Mouse (Mus musculus) layer of hippocampus, adult 8-10 months (tissue): Measurements from ENCODE around the gene Gtpbp3. TPM values are rescaled to one million over a fixed set of nuclear protein-coding genes. Genes with fewer than 3 reads are reported as not detected.

ENCODE experiments used
- DNase-seq, 2 experiments: peaks; one replicate each; pipeline ENCODE4 v3.0.0; 2022; ENCODE audit warnings: low spot score in 2 of 2
- total RNA-seq, 4 experiments: library from RNA; stranded (reverse); gene quantifications; 2 replicates each; pipeline ENCODE4 v1.2.4; 2022

The Gtpbp3 gene
- total RNA-seq, 4 experiments from 2014 or later = 28.8 to 42.3 (median 32.5) TPM

DNA sequence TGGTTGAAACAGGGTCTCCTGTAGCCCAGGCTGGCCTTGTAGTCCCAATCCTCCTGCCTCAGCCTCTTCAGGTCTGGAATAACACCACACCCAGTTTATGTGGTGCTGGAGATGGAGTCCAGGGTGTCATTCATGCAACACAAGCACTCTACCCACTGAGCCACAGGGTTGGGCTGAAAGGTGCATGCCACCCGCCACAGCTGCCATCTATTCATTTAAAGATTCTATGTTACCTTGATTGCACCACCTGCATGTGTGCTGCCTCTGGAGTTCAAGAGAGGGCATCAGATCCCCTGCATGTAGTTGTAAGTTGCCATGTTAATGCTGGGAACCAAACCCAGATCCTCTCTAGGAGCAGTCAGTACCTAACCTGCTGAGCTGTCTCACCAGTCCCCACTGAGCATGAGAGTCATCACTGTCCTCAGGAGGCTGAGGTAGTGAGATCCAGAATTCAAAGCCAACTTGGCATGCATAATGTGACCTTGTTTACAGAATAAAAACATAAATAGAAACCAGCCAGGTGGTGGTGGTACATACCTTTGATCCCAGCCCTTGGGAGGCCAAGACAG is 9.3 kb downstream of the Gtpbp3 start:
- no peak for DNase-seq

DNA sequence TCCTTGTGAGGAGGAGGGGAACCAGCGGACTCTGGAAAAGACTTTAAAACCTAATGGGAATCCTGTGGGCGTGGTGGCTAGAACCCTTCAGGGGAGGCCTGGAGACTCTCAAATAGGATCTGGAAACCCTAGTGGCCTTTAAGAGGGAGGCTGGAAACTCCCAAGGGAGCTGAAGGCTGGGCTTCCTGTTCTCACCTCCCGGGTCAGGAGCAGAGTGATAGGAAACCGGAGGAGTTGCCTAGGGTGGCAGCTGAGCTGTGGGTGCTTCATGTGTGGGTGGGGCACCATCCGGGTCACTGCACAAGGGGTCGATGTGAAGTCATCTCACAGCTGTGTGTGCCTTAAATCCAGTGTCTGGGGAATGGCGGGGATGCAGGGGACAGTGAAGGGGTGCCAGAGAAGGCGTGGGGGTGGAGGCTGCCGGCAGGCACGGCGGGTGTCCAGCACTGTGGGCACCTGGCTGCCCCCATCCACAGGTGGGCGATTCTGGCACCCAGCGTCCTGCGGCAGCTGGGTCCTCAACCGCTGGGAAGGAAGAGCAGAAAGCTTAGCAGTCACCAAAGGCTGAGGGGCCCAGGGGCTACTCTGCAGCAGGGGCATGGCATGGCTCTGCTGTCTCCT is 10.1 kb downstream of the Gtpbp3 start:
- DNase-seq = no peak

DNA sequence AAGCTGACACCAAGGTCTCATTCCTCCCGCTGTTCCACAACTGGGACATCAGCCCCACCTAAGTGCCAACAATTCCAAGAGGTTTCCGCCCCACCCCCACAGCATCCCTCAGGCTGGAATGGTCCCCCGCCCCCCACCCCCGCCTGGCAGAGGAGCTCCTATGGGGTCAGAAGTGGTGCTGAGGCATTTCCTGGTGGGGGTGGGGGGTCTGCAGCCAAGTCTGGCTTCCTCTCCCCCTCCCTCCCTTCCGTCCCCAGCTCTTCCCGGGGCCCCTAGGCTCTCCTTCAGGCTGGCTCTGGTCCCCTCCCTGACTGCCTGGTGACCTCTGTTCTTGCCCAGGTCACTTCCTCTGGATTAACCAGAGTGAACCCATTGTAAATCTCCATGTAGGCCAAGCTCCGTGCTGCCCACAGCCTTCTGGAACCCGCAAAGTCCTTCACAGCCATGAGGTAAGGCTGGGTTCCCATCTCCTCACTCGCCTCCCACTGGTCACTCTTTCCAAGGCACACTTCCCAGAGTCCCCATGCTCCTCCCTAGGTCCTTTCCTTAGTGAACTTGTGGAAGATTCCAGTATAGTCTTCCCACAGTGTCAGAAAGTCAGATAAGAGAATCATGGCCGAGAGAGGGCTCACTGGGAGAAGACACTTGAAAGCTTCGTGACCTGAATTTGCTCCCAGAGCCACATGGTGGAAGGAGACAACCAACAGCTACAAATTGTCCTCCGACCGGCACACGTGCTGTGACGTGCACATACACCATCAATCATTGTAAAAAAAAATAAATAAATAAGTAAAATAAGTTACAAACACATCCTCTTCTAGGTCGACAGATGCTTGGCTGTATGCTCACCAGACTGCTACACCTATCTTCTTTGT is 11.2 kb downstream of the Gtpbp3 start:
- no peak for DNase-seq

DNA sequence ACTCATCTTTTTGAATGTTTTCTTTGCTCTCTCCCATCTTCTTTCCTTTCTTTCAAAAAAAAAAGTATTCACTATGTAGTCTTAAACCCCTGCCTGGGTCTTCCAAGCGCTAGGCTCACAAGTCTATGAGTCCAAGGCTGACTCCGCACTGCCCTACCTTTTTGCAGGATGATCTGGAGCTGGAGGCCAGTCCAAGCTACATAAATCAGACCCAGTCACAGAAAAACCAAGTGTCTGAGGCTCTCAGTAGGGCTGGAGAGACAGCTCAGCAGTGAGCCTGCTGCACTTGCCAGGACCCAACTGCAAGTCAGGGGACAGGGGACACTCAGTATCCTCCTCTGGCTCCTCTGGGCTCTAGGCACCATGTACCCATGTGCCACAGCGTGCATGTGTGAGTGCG is 16.4 kb downstream of the Gtpbp3 start:
- no peak for DNase-seq

DNA sequence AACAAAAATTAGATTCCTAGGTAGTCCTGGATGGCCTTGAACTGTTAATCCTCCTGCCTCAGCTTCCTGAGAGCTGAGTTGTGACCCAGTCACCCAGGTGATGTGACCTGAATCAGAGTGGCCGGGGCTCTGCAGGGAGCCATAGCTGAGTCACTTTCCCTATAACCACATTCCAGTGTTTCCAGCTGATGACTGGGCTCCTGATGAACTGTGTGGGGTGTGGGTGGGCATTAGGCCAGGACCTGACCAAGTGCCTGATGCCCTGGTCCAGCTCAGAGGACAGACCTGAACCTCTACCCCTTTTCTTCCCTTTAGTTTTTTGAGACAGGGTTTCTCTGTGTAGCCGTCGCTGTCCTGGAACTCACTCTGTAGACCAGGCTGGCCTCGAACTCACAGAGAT is 17.4 kb downstream of the Gtpbp3 start:
- no peak for DNase-seq

DNA sequence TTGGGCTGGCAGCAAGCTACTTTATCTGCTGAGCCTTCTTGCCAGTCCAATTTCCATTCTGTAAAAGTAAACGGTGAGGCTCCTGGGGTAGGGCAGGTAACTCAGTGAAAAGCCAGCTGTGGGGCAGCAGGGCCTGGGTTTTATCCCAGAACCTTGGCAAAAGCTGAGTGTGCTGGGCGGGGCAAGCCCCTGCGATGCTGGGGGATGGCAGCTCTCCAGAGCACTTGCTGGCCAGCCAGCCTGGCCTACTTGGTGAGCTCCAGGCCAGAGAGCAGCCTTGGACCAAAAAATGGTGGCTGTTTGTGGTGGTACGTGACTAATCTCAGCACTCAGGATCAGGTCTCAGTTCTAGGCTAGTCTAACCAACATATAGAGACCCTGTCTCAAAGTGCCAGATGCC is 18.1 kb downstream of the Gtpbp3 start:
- DNase-seq = no peak

DNA sequence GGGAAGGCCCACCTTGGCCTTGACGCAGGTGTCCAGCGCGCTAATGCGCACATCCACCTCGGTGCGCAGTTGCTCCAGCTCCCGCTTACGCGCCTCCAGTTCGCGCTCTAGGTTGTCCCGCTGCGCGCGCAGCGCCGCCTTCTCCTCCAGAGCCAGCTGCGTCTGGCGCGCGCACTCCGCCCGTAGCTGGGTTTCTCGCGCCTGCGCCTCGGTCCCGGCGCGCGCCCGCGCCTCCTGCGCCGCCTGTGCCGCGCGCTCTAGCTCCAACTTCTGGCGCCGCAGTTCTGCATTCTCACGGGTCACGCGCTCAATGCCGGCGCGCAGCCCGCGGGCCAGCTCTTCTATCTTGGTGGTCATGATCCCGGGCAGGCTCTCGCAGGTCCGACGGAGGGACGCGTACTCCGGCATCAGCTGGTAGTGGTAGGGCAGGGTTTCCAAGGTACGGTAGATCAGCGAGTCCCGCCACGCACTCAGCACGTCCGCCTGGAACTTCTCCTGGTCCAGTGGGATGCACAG is 19.7 kb downstream of the Gtpbp3 start:
- peak; percentile 62 to 75 for DNase-seq

DNA sequence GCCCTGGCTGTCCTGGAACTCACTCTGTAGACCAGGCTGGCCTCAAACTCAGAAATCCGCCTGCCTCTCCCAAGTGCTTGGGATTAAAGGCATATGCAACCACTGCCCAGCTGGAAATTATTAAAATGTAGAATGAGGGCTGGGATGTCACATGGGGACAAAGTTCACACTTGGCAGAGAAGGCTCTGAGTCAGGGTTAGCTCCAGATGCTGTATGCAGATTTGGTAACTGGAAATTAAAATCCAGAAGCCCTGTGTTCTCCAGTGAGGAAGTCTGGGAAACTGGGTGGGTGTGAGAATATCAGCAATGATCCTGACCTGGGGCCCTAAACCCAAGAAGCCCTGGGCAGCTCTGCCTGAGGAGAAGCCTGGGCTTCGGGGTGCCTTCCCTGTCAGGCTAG is 21.4 kb downstream of the Gtpbp3 start:
- DNase-seq = no peak

DNA sequence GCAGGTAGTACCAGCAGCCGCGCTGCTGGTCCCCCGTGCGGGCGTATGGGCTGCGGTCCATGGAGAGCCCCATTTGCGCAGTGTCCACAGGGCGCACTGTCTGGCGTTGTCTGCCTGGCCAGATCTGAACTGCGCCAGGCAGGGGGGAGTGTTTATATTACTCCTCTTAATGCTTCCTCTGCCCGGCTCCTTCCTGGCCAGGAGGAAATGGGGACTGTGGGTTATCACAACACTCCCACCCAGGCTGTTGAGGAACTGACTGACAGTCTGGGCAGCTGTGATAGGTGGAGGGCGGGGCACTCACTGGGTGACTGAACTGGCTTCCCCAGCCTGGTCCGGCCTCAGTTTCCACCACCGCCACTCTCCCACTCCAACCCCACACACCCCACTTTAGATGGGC is 23.7 kb downstream of the Gtpbp3 start, which contains the start of gene Plvap:
Gene Plvap (minus strand): TSS at position 109 of the 400 bp plus-strand sequence.
- DNase-seq = no peak

DNA sequence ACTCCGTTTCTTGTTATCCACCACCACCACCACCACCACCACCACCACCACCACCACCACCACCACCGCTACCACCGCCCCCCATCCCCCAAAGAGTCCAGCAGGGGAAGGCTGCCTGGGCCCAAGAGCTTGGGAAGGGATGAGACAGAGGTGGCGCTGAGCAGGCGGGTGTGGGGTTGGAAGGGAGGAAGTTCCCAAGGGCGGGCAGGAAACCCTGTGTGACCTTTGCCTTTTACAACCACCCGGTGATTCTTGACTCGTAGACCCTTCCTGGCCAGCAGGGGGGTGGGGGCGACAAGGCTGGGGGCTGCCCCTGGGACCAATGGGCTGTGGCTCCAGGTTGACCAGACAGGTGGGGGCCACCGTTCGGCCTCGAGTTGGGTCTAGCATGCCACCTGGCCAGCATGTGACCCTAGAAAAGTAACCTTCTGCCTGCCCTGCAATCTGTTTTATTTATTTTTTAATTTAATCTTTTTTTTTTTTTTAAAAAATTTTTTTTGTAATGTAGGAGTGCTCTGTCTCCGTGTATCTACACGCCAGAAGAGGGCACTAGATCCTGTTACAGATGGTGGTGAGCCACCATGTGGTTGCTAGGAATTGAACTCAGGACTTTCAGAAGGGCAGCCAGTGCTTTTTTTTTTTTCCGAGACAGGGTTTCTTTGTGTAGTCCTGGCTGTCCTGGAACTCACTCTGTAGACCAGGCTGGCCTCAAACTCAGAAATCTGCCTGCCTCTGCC is 25.3 kb downstream of the Gtpbp3 start:
- DNase-seq = no peak

DNA sequence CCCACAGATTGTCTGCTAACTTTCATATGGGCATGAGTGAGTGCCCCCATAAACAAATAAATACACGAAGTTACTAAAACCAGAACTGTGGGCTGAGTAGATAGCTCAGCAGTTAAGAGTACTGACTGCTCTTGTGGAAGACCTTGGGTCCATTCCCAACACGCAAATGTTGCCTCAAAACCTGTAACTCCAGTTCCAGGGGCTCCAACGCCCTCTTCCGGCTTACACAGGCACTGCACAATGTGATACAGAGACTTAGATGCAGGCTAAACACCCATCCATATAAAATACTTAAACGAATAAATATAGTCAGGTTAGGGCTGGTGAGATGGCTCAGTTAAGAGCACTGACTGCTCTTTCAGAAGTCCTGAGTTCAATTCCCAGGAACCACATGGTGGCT is 27.1 kb downstream of the Gtpbp3 start:
- no peak for DNase-seq

DNA sequence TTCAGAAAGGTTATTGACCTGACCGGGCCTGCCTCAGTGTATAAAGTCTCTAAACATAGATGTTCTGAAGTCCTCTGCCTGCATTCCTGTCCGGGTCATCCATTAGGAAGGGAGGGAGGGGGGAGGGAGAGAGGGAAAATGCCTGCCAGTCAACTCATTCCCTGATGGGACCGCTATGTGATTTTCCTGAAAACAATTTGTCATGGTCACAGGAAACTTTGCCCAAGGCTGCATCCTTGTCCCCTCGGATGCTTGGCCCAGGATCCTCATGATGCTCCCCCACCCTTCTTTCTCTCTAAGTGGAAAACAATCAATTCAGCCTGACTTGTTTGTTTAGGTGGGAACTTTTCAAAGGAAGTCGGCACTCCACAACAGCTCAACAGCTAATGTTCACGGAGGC is 28.9 kb downstream of the Gtpbp3 start:
- no peak for DNase-seq

DNA sequence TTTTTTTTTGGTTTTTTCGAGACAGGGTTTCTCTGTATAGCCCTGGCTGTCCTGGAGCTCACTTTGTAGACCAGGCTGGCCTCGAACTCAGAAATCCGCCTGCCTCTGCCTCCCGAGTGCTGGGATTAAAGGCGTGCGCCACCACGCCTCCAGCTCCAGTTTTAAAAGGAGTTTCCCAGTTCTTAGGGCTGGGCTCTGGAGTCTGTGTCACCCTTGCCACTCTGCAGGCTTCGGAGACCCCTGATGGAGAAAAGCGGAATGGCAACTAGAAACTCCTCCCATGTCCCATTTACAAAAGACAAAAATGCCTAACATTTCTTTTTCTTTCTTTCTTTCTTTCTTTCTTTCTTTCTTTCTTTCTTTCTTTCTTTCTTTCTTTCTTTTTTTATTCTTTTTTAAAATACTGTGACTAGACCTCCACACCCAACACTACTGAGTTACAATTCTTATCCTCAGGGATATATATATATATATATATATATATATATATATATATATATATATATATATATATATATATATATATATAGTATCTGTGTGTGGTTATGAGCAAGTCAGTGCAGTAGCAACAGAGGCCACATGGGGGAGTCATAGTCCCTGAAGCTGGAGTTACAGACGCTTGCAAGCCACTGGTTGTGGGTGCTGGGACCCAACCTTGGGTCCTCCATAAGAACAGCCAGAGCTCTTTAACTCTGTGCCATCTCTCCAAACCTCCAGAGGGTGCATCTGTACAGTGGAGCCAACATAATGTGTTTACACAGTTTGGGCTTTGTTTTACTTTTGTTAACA is 31.3 kb downstream of the Gtpbp3 start:
- DNase-seq = peak in 1 of 2 experiments; percentile 40

DNA sequence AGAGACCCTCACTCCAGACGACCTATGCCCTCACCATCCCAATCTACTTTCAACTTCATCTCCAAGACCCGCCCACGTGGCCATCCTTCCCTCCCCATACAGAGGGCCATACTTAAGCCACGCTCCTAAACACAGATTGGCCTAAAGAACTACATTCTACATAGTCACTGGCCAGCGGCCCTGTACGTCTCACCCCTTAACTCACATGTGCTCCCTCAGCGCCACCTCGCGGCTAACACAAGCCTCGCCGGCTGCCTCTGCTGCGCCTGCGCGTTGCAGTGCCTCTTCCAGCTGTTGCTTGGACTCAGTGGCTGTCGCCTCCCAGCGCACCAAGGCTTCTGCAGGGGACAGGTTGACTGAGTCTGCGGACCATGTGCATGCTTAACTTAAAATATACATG is 33.7 kb downstream of the Gtpbp3 start:
- DNase-seq = peak; percentile 82 to 88

DNA sequence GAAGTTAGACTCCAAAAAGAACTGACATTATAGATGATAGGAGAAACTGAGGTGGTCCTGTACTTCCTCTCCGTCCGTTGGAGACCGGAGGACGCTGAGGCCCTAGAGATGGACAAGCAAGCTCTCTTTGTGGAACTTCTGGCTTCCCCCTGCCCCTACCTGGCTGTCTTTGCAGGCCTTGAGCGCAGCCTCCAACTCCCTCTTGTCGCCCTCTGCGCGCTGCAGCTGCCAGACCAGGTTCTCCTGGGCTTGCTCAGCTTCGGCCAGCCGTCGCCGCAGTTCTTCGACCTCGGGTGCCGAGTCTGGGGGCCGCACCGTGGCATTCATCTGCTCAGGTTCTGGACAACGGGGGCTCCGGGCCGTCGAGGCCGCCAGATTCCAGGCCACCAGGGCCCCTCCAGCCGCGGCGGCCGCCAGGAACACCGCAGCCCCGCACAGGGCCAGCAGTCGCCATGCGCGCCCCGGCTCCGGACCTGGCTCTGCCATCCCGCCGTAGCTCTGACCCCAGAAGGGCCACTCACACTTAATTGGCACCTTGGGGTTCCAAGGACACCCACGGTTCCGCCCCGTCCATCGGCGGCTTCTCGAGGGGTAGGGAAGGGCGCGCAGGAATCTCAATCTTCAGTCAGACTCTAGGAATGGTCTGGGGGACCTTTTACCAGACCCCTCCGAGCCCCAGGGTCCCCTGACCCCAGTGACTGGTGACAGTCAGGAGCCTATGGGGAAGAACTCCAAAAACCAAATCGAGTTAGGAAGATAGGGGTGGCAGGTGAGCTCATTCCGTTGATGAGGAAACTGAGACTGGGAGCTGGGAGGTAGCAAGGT is 37.5 kb downstream of the Gtpbp3 start, which contains the start of gene Ccdc194:
Gene Ccdc194 (minus strand): TSS at position 486 of the 825 bp plus-strand sequence.
- no peak for DNase-seq

DNA sequence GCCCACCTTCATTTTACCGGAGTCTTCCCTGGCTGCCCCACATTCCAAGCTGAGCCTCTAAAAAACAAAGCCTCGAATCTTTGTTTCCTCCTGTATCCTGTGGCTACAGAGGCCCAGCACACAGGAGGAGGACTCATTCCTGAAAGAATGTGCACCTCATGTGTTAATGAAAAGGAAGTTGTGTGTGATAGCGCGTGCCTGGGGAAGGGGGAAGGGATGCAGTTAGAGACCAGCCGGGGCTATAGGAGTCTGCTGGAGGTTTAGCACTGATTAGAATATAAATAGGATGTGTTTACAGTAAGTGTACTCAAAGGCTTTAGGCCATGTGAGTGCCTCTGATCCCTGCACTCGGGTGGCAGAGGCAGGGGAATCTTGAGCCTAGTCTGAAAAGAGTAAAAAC is 38.4 kb downstream of the Gtpbp3 start:
- no peak for DNase-seq

DNA sequence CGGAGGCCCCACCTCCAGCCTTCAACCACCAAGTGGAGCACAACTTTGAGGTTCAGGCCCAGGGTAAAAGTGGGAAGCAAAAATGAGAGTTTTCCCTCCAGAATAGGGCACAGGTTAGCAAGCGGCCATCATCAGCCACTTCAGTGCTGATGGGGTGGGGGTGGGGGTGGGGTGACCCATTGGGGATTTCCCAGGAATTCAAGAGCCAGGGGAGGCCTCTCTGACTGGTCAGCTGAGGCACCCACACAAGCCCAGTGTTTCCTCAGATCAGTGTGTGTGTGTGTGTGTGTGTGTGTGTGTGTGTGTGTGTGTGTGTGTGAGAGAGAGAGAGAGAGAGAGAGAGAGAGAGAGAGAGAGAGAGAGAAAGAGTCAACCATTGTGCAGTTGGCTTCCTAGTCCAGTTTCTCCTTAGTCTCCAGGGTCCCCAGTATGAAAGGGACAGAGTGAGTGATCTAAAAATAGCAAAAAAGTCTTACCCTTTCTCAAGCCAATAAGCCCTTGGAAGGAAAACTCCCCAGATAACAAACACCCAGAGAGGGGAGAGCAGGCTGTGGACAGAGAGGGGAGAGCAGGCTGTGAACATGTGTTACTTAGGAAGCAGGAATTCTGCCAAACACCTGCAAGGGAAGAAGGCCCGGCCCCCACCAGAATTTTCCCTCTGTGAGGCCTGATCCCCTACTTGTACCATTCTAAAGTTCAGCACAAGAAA is 39.4 kb downstream of the Gtpbp3 start:
- DNase-seq = no peak

DNA sequence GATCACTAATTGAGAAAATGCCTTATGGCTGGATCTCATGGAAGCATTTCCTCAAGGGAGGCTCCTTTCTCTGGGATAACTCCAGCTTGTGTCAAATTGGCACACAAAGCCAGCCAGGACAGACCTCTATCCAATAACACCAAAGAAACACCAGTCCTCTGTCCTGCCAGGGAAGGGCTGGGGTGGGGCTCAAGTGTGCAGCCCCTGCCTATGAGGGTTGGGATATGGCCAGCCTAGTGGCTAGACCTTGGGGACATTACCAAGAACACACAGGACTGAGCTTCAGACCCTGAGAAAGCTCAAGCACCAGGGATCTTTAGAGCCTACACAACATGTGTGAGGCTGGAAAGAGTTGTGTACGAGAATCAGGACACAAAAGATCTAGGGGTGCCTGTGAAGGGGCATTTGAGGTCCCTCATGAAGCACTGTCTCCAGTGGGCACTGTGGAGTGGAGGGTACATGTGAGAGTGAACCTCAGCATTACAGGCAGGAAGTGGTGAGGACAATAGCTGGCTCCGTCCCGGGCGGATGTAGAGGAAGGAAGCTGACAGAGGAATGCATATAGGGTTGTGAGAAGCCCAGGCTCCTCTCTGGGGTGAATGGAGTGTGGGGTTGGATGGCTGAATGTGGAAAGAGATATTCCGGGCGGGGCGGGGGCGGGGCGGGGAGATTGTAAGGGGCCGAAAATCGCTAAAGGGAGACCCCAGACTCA is 40.6 kb downstream of the Gtpbp3 start:
- no peak for DNase-seq
